Comparison of ENCODE assay signal across 9 mouse cellular contexts in genomic region chr11:35053613-35053950, GRCm38 (mm10).
DNase-seq lines count a peak whose midpoint lies in the region; ATAC-seq and TF ChIP-seq lines count a peak whose summit lies in the region.
"Had no signal": no experiment of that assay in that cellular context is flagged by ENCODE, and none has a peak within 500 bp of the region (broad histone marks: within the 10 kb centered on the region; RNA-seq: fewer than 3 reads in every experiment).

No protein-coding gene starts in this region.

- TF ChIP-seq CTCF in lung, postnatal 0 days (IDR thresholded peaks at IDR 0.05), result no peak

- WGBS in kidney, embryonic 15.5 days, result 44% methylated on average over 2 of the region's 2 CpGs
- WGBS in embryonic facial prominence, embryonic 14.5 days, result 58% methylated on average over 2 of the region's 2 CpGs
- WGBS in lung, postnatal 0 days, result 27% methylated on average over 2 of the region's 2 CpGs
- WGBS in hindbrain, embryonic 14.5 days, result 81% methylated on average over 2 of the region's 2 CpGs

- no peak for DNase-seq in kidney, adult 8-10 months
- peak; percentile 40 for DNase-seq in Muller cell, postnatal 12 days (ENCODE audit: inconsistent ontology term)
- peak; percentile 38 for DNase-seq in embryonic facial prominence, embryonic 14.5 days (ENCODE audit: low spot score)
- DNase-seq in lung, postnatal 0 days (ENCODE audit: low spot score), result peak; percentile 82
- DNase-seq in hindbrain, embryonic 14.5 days (ENCODE audit: low spot score), result no peak
- DNase-seq: left cerebral cortex, postnatal 4 days had no signal

- no peaks in the 10 kb centered on the region for H3K9me3 ChIP-seq in kidney, embryonic 15.5 days (replicated peaks)
- H3K9me3 ChIP-seq in embryonic facial prominence, embryonic 14.5 days (ENCODE audit: control insufficient read depth, low read length), result no peaks in the 10 kb centered on the region
- H3K9me3 ChIP-seq in lung, postnatal 0 days (ENCODE audit: low read length), result no peaks in the 10 kb centered on the region
- H3K9me3 ChIP-seq in hindbrain, embryonic 14.5 days (ENCODE audit: control insufficient read depth, low read length), result no peaks in the 10 kb centered on the region
- H3K9me3 ChIP-seq: forebrain, embryonic 15.5 days had no signal

- H3K4me1 ChIP-seq in kidney, embryonic 15.5 days, result peaks cover 10% of the 10 kb centered on the region; the same call in 1 of the 2 replicates
- peaks cover 16% of the 10 kb centered on the region for H3K4me1 ChIP-seq in embryonic facial prominence, embryonic 14.5 days (ENCODE audit: control insufficient read depth, insufficient read depth, low read length)
- H3K4me1 ChIP-seq in lung, postnatal 0 days (ENCODE audit: insufficient read depth, low read depth, low read length), result no peaks in the 10 kb centered on the region
- H3K4me1 ChIP-seq in hindbrain, embryonic 14.5 days (replicated peaks; ENCODE audit: control insufficient read depth, insufficient read depth, low read length), result no peaks in the 10 kb centered on the region
- H3K4me1 ChIP-seq: forebrain, embryonic 15.5 days had no signal

- H3K27me3 ChIP-seq in kidney, embryonic 15.5 days, result no peaks in the 10 kb centered on the region
- H3K27me3 ChIP-seq in embryonic facial prominence, embryonic 14.5 days (replicated peaks; ENCODE audit: control insufficient read depth, insufficient read depth, low read length), result no peaks in the 10 kb centered on the region
- H3K27me3 ChIP-seq in lung, postnatal 0 days (replicated peaks; ENCODE audit: insufficient read depth, low read length), result no peaks in the 10 kb centered on the region
- no peaks in the 10 kb centered on the region for H3K27me3 ChIP-seq in hindbrain, embryonic 14.5 days (ENCODE audit: control insufficient read depth, insufficient read depth, low read length)
- H3K27me3 ChIP-seq: forebrain, embryonic 15.5 days had no signal

- no peak overlapping the region for H3K9ac ChIP-seq in kidney, embryonic 15.5 days
- no peak overlapping the region for H3K9ac ChIP-seq in embryonic facial prominence, embryonic 14.5 days (ENCODE audit: low read depth, low read length)
- H3K9ac ChIP-seq in lung, postnatal 0 days (replicated peaks; ENCODE audit: low read depth), result no peak overlapping the region
- H3K9ac ChIP-seq in hindbrain, embryonic 14.5 days, result no peak overlapping the region
- H3K9ac ChIP-seq: forebrain, embryonic 15.5 days had no signal

- TF ChIP-seq EP300 in lung, postnatal 0 days (IDR thresholded peaks at IDR 0.05), result no peak

- no peak overlapping the region for H3K4me3 ChIP-seq in kidney, embryonic 15.5 days (replicated peaks)
- H3K4me3 ChIP-seq in embryonic facial prominence, embryonic 14.5 days (ENCODE audit: low read depth, low read length), result no peak overlapping the region
- no peak overlapping the region for H3K4me3 ChIP-seq in lung, postnatal 0 days (ENCODE audit: low read depth, low read length)
- H3K4me3 ChIP-seq in hindbrain, embryonic 14.5 days (replicated peaks; ENCODE audit: low read length), result no peak overlapping the region
- H3K4me3 ChIP-seq: forebrain, embryonic 15.5 days had no signal

- ATAC-seq in kidney, embryonic 15.5 days (replicated peaks; ENCODE audit: low FRiP score), result no peak
- ATAC-seq in embryonic facial prominence, embryonic 14.5 days (ENCODE audit: low read depth), result peak; percentile 71
- ATAC-seq in lung, postnatal 0 days, result peak; percentile 83
- no peak for ATAC-seq in megakaryocyte progenitor cell, adult 5-6 weeks (replicated peaks; ENCODE audit: poor library complexity)
- no peak for ATAC-seq in hindbrain, embryonic 14.5 days (ENCODE audit: low FRiP score)
- ATAC-seq: forebrain, embryonic 15.5 days had no signal

- H3K36me3 ChIP-seq in kidney, embryonic 15.5 days, result no peaks in the 10 kb centered on the region
- no peaks in the 10 kb centered on the region for H3K36me3 ChIP-seq in embryonic facial prominence, embryonic 14.5 days (ENCODE audit: control insufficient read depth, insufficient read depth, low read length)
- H3K36me3 ChIP-seq in lung, postnatal 0 days (ENCODE audit: insufficient read depth, low read length), result no peaks in the 10 kb centered on the region
- H3K36me3 ChIP-seq in hindbrain, embryonic 14.5 days (replicated peaks; ENCODE audit: control insufficient read depth, insufficient read depth), result no peaks in the 10 kb centered on the region
- H3K36me3 ChIP-seq: forebrain, embryonic 15.5 days had no signal

- no peak overlapping the region for H3K4me2 ChIP-seq in kidney, embryonic 15.5 days
- no peak overlapping the region for H3K4me2 ChIP-seq in embryonic facial prominence, embryonic 14.5 days (ENCODE audit: low read depth, low read length)
- H3K4me2 ChIP-seq in lung, postnatal 0 days (replicated peaks; ENCODE audit: low read depth, low read length), result no peak overlapping the region
- no peak overlapping the region for H3K4me2 ChIP-seq in hindbrain, embryonic 14.5 days (replicated peaks)
- H3K4me2 ChIP-seq: forebrain, embryonic 15.5 days had no signal

- H3K27ac ChIP-seq in kidney, embryonic 15.5 days, result 0 out of 2 replicates have a peak overlapping the region, but pooled peaks have one; percentile 13
- no peak overlapping the region for H3K27ac ChIP-seq in embryonic facial prominence, embryonic 14.5 days (replicated peaks; ENCODE audit: low read depth, low read length)
- H3K27ac ChIP-seq in lung, postnatal 0 days (ENCODE audit: low read length), result no peak overlapping the region
- no peak overlapping the region for H3K27ac ChIP-seq in hindbrain, embryonic 14.5 days
- H3K27ac ChIP-seq: forebrain, embryonic 15.5 days had no signal

Comparison
In these comparisons a context has a peak if more than half of its experiments do, and no peak if none do; other contexts are left out.
1. ATAC-seq: peak in embryonic facial prominence, embryonic 14.5 days (single experiment) and lung, postnatal 0 days (single experiment); none in kidney, embryonic 15.5 days (single experiment), megakaryocyte progenitor cell, adult 5-6 weeks (single experiment) and hindbrain, embryonic 14.5 days (single experiment).
2. DNase-seq: peak in Muller cell, postnatal 12 days (single experiment), embryonic facial prominence, embryonic 14.5 days (single experiment) and lung, postnatal 0 days (single experiment); none in kidney, adult 8-10 months (0 of 2) and hindbrain, embryonic 14.5 days (single experiment).